Comparison of ENCODE assay signal across 17 mouse cellular contexts in the genomic region with DNA sequence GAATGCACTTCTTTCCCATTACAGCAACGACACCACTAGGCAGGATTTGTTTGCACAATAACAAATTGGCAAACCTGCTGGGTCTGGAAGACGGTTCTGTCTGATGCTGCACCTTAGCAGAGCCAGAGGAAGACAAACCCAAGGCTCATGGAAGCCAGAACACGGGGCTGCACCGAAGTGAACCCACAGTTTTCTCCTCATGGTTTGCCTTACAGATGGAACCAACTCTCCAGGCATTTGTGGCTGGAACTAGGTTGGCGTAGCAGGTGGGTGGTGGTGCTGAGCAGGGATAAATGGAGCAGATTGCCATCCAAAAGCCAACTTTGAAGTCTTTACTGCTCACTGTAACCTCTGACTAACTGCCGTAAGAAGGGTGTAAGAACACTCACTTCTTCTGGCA.
DNase-seq lines count a peak whose midpoint lies in the region.
"Had no signal": no experiment of that assay in that cellular context is flagged by ENCODE, and none has a peak within 500 bp of the region (broad histone marks: within the 10 kb centered on the region; RNA-seq: fewer than 3 reads in every experiment).

No protein-coding gene starts in this region.

- peak; percentile 28 to 54 for DNase-seq in frontal cortex, adult 2 months (ENCODE audit: extremely low spot score in 1 of 2, low spot score in 1 of 2)
- DNase-seq in frontal cortex, postnatal 14 days (ENCODE audit: low spot score in 2 of 2): no peak
- peak; percentile 32 to 65 for DNase-seq in layer of hippocampus, adult 18-20 months (ENCODE audit: low spot score in 2 of 2)
- no peak for DNase-seq in layer of hippocampus, postnatal 25 days (ENCODE audit: extremely low spot score in 1 of 2, low spot score in 1 of 2)
- peak; percentile 38 for DNase-seq in right cerebral cortex, postnatal 25 days
- DNase-seq in right cerebral cortex, postnatal 10 days (ENCODE audit: low spot score in 2 of 2): no peak
- DNase-seq in yolk sac, embryonic 10.5 days (ENCODE audit: low spot score): no peak
- DNase-seq in kidney, adult 8-10 months: no peak
- DNase-seq: adrenal gland, postnatal 10 days; cerebellum, adult 2 months; cerebellum, postnatal 25 days; gastrocnemius, postnatal 25 days; heart, adult 2 months; heart, postnatal 4 days; kidney, adult 9 months; kidney, postnatal 25 days; lung, postnatal 36 days had no signal

Comparison
In these comparisons a context has a peak if more than half of its experiments do, and no peak if none do; other contexts are left out.
1. DNase-seq: peak in frontal cortex, adult 2 months (2 of 2), layer of hippocampus, adult 18-20 months (2 of 2) and right cerebral cortex, postnatal 25 days (single experiment); none in frontal cortex, postnatal 14 days (0 of 2), layer of hippocampus, postnatal 25 days (0 of 2), right cerebral cortex, postnatal 10 days (0 of 2), yolk sac, embryonic 10.5 days (single experiment) and kidney, adult 8-10 months (0 of 2).